Mouse (Mus musculus): ENCODE data around the gene Syne2. TPM values are rescaled to one million over a fixed set of nuclear protein-coding genes. Genes with fewer than 3 reads are reported as not detected.

Syne2 gene
- polyA plus RNA-seq, 1 experiment, result 28.9 TPM

DNA sequence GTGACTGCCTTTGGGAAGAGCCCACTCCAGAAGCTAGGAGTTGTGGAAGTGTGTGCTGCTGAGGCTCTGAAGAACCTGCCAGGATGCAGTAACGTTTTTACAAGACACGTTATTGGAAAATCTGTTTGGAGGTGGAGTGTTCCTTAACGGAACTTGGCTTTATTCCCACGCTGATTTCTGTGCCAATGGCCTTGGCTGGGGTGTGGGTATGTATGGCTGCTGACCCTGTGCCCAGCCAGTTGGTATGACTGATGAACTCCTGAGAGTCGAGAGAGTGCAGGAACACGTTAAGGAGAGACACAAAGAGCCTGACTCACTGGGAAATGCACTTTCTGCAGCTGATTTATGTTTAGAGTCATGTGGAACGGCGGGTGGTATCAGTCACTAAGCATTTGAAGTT, 200.7 kb downstream of the Syne2 start:
- H3K9me3 ChIP-seq (replicated peaks; ENCODE audit: control insufficient read depth, insufficient read depth, low read length, poor library complexity, severe bottlenecking), result no peaks in the 10 kb centered on the region
- H3K4me3 ChIP-seq (ENCODE audit: low read depth, low read length), result no peak overlapping the region
- TF ChIP-seq POLR2A (IDR thresholded peaks at IDR 0.05; ENCODE audit: insufficient read depth, low read length) (no peak), CTCF (IDR thresholded peaks at IDR 0.05; ENCODE audit: low read depth, low read length) (no peak), EP300 (IDR thresholded peaks at IDR 0.05; ENCODE audit: insufficient read depth, low read depth, low read length) (no peak)
- no peak overlapping the region for H3K27ac ChIP-seq (ENCODE audit: insufficient read depth, low read length)
- H3K27me3 ChIP-seq (ENCODE audit: control insufficient read depth, insufficient read depth, low read length, poor library complexity, severe bottlenecking), result no peaks in the 10 kb centered on the region
- H3K4me1 ChIP-seq (ENCODE audit: control insufficient read depth, insufficient read depth, low read length), result peaks cover 4% of the 10 kb centered on the region
- no peak overlapping the region for H3K9ac ChIP-seq (ENCODE audit: low read depth, poor library complexity, severe bottlenecking)
- no peaks in the 10 kb centered on the region for H3K36me3 ChIP-seq (ENCODE audit: control insufficient read depth, insufficient read depth, low read length, poor library complexity, severe bottlenecking)

DNA sequence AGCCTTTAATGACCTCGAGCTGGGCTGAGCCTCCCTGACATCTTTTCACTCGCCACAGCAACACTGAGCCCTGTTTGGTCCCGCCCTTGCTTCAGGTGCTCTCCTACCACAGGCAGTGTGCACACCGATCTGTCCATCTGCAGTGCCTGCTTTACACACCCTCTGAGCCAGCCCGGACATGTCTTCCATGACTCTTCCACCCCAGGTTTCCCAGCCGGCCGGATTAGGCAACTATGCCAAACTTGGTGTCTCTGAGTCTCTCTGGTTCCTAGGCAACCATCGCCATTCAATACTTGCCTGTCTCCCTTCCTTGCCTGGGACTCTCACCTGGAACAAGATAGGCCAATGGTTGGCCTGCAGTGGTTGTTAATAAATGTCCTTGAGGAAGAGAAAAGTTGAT, 224.4 kb downstream of the Syne2 start:
- Histone ChIP-seq H3K27ac (ENCODE audit: insufficient read depth, low read length) (no peak overlapping the region), H3K36me3 (ENCODE audit: control insufficient read depth, insufficient read depth, low read length, poor library complexity, severe bottlenecking) (no peaks in the 10 kb centered on the region), H3K9ac (ENCODE audit: low read depth, poor library complexity, severe bottlenecking) (no peak overlapping the region), H3K9me3 (replicated peaks; ENCODE audit: control insufficient read depth, insufficient read depth, low read length, poor library complexity, severe bottlenecking) (no peaks in the 10 kb centered on the region), H3K27me3 (ENCODE audit: control insufficient read depth, insufficient read depth, low read length, poor library complexity, severe bottlenecking) (no peaks in the 10 kb centered on the region), H3K4me3 (ENCODE audit: low read depth, low read length) (no peak overlapping the region), H3K4me1 (ENCODE audit: control insufficient read depth, insufficient read depth, low read length) (peaks cover 2% of the 10 kb centered on the region)
- TF ChIP-seq EP300 (IDR thresholded peaks at IDR 0.05; ENCODE audit: insufficient read depth, low read depth, low read length) (no peak), CTCF (IDR thresholded peaks at IDR 0.05; ENCODE audit: low read depth, low read length) (no peak), POLR2A (IDR thresholded peaks at IDR 0.05; ENCODE audit: insufficient read depth, low read length) (no peak)

DNA sequence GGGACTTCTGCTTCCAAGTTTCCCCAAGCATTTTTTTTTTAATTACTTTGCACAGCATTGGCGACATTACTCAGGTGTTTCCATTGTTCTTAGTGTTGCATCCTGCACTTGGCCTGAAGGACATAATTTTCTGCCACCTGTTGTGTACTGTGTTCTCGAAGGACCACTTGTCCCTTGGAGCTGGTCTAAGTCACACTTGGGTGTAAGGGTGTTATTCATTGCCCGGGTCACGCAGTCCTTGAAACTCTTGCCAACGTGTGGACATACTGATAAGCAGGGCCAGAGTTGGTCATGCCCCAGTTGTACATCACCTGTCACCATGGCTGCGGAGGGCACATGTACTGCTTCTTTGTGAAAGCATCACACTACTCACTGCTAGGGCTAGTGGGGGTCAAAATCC, 228.6 kb downstream of the Syne2 start:
- Histone ChIP-seq H3K4me1 (ENCODE audit: control insufficient read depth, insufficient read depth, low read length) (peaks cover 2% of the 10 kb centered on the region), H3K9ac (ENCODE audit: low read depth, poor library complexity, severe bottlenecking) (no peak overlapping the region), H3K27ac (ENCODE audit: insufficient read depth, low read length) (no peak overlapping the region), H3K36me3 (ENCODE audit: control insufficient read depth, insufficient read depth, low read length, poor library complexity, severe bottlenecking) (no peaks in the 10 kb centered on the region), H3K4me3 (ENCODE audit: low read depth, low read length) (no peak overlapping the region), H3K9me3 (replicated peaks; ENCODE audit: control insufficient read depth, insufficient read depth, low read length, poor library complexity, severe bottlenecking) (no peaks in the 10 kb centered on the region), H3K27me3 (ENCODE audit: control insufficient read depth, insufficient read depth, low read length, poor library complexity, severe bottlenecking) (no peaks in the 10 kb centered on the region)
- TF ChIP-seq POLR2A (IDR thresholded peaks at IDR 0.05; ENCODE audit: insufficient read depth, low read length) (no peak), EP300 (IDR thresholded peaks at IDR 0.05; ENCODE audit: insufficient read depth, low read depth, low read length) (no peak), CTCF (IDR thresholded peaks at IDR 0.05; ENCODE audit: low read depth, low read length) (no peak)

DNA sequence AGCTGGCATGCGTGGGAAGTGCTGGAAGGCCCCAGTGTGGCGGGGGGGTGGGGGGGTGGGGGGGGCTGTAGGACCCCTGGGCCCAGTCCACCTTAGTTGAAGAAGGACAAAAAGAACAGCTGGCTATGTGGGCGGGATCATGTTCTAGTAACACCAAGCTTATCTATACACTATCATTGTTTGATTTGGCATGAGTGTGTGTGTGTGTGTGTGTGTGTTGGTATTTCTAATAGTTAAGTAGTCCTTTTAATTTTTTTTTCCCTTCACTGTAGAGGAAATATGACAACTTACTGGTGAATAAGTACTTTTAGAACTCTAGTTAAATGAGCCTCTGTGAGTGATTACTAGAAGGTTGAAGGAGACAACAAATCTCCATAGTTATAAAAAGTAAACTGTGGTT, 230.0 kb downstream of the Syne2 start:
- Histone ChIP-seq H3K4me3 (ENCODE audit: low read depth, low read length) (no peak overlapping the region), H3K36me3 (ENCODE audit: control insufficient read depth, insufficient read depth, low read length, poor library complexity, severe bottlenecking) (no peaks in the 10 kb centered on the region), H3K9ac (ENCODE audit: low read depth, poor library complexity, severe bottlenecking) (no peak overlapping the region), H3K4me1 (ENCODE audit: control insufficient read depth, insufficient read depth, low read length) (no peaks in the 10 kb centered on the region), H3K27me3 (ENCODE audit: control insufficient read depth, insufficient read depth, low read length, poor library complexity, severe bottlenecking) (no peaks in the 10 kb centered on the region), H3K9me3 (replicated peaks; ENCODE audit: control insufficient read depth, insufficient read depth, low read length, poor library complexity, severe bottlenecking) (no peaks in the 10 kb centered on the region), H3K27ac (ENCODE audit: insufficient read depth, low read length) (no peak overlapping the region)
- TF ChIP-seq POLR2A (IDR thresholded peaks at IDR 0.05; ENCODE audit: insufficient read depth, low read length) (no peak), EP300 (IDR thresholded peaks at IDR 0.05; ENCODE audit: insufficient read depth, low read depth, low read length) (no peak), CTCF (IDR thresholded peaks at IDR 0.05; ENCODE audit: low read depth, low read length) (no peak)

DNA sequence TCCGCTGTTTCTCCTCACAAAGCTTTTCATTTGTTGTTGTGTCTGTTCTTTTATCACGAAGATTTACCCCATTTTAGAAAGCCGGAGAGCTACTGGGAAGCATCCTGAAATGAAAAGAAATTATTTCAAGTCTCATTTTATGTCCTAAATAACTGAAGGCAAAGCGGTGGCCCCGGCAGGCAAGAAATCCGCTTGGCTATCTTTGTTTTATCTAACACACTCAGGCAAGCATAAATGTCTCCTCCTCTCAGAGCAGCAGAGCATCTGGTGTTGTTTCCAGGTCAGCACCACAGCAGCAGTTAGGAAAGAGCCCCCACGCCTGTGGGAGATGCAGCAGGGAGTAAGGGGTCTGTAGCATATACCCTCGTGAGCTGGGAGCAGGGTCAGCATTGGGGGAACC, 230.7 kb downstream of the Syne2 start:
- H3K9me3 ChIP-seq (replicated peaks; ENCODE audit: control insufficient read depth, insufficient read depth, low read length, poor library complexity, severe bottlenecking), result no peaks in the 10 kb centered on the region
- no peak for TF ChIP-seq POLR2A (IDR thresholded peaks at IDR 0.05; ENCODE audit: insufficient read depth, low read length)
- no peak for TF ChIP-seq CTCF (IDR thresholded peaks at IDR 0.05; ENCODE audit: low read depth, low read length)
- TF ChIP-seq EP300 (IDR thresholded peaks at IDR 0.05; ENCODE audit: insufficient read depth, low read depth, low read length), result no peak
- H3K9ac ChIP-seq (ENCODE audit: low read depth, poor library complexity, severe bottlenecking), result no peak overlapping the region
- no peaks in the 10 kb centered on the region for H3K36me3 ChIP-seq (ENCODE audit: control insufficient read depth, insufficient read depth, low read length, poor library complexity, severe bottlenecking)
- H3K4me1 ChIP-seq (ENCODE audit: control insufficient read depth, insufficient read depth, low read length), result no peaks in the 10 kb centered on the region
- H3K27ac ChIP-seq (ENCODE audit: insufficient read depth, low read length), result no peak overlapping the region
- no peak overlapping the region for H3K4me3 ChIP-seq (ENCODE audit: low read depth, low read length)
- H3K27me3 ChIP-seq (ENCODE audit: control insufficient read depth, insufficient read depth, low read length, poor library complexity, severe bottlenecking), result no peaks in the 10 kb centered on the region

DNA sequence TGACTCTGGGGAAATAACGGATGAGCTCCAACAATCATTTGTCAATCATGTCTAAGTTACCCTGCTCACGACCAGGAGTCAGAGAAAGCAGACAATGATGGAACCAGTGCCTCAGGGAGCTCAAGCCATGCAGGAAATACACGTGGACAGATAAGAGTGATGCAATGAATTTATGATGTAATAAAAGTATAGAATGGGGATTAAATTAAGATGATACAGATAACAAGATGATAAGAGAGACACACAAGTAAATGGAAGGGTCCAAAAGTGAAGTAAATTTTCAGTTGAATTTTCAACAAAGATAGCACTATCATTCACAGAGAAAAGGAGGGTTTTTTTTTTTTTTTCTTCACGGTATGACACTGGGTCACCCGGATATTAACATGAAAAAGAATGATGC, 231.4 kb downstream of the Syne2 start:
- no peak overlapping the region for H3K27ac ChIP-seq (ENCODE audit: insufficient read depth, low read length)
- H3K9ac ChIP-seq (ENCODE audit: low read depth, poor library complexity, severe bottlenecking), result no peak overlapping the region
- TF ChIP-seq EP300 (IDR thresholded peaks at IDR 0.05; ENCODE audit: insufficient read depth, low read depth, low read length) (no peak), POLR2A (IDR thresholded peaks at IDR 0.05; ENCODE audit: insufficient read depth, low read length) (no peak), CTCF (IDR thresholded peaks at IDR 0.05; ENCODE audit: low read depth, low read length) (no peak)
- H3K27me3 ChIP-seq (ENCODE audit: control insufficient read depth, insufficient read depth, low read length, poor library complexity, severe bottlenecking), result no peaks in the 10 kb centered on the region
- H3K4me1 ChIP-seq (ENCODE audit: control insufficient read depth, insufficient read depth, low read length), result no peaks in the 10 kb centered on the region
- H3K36me3 ChIP-seq (ENCODE audit: control insufficient read depth, insufficient read depth, low read length, poor library complexity, severe bottlenecking), result no peaks in the 10 kb centered on the region
- no peak overlapping the region for H3K4me3 ChIP-seq (ENCODE audit: low read depth, low read length)
- H3K9me3 ChIP-seq (replicated peaks; ENCODE audit: control insufficient read depth, insufficient read depth, low read length, poor library complexity, severe bottlenecking), result no peaks in the 10 kb centered on the region

All from ES-Bruce4 (cell line).